In the genomic region with DNA sequence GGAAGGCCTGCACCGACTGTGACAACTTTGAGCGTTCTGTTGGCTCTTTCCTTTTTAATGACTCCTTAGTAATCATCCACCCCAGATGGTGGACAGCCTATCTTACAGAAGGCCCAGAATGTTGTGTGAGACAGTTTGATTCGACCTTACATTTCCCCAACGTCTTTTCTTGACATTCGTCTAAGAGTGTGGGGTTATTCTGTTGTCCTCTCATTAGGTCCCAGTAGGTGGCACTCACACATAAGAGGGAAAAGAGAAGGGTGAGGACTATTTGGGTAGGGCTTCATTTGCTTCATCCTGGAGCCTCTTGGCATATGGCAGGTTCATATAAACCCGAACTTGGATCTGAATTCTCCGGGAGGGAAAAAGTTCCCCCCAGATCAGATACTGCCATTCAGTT, we compare ENCODE assay signal across 8 mouse cellular contexts.
DNase-seq lines count a peak whose midpoint lies in the region; ATAC-seq and TF ChIP-seq lines count a peak whose summit lies in the region.

No protein-coding gene starts in this region.

- no peak for TF ChIP-seq POLR2A in thymus, adult 2 months (IDR thresholded peaks at IDR 0.05; ENCODE audit: control insufficient read depth, extremely low read depth, insufficient read depth, low read length, poor library complexity)

- peaks cover 24% of the 10 kb centered on the region for H3K4me1 ChIP-seq in heart, embryonic 15.5 days (replicated peaks)
- no peaks in the 10 kb centered on the region for H3K4me1 ChIP-seq in thymus, adult 2 months (replicated peaks; ENCODE audit: control insufficient read depth, insufficient read depth, low read length)
- peaks cover 11% of the 10 kb centered on the region for H3K4me1 ChIP-seq in forebrain, embryonic 16.5 days (replicated peaks; ENCODE audit: control insufficient read depth, insufficient read depth, low read length)

- DNase-seq in heart, postnatal 25 days (ENCODE audit: low spot score), result no peak
- peak; percentile 3 for DNase-seq in thymus, postnatal 25 days
- no peak for DNase-seq in thymus, adult 2 months
- peak; percentile 62 for DNase-seq in embryo, embryonic 11 days
- peak; percentile 61 to 65 for DNase-seq in layer of hippocampus, postnatal 10 days (ENCODE audit: low spot score in 2 of 2)
- no peak for DNase-seq in gastrocnemius, adult 8-10 months (ENCODE audit: low spot score in 2 of 2)

- H3K4me3 ChIP-seq in heart, embryonic 15.5 days, result no peak overlapping the region
- H3K4me3 ChIP-seq in thymus, adult 2 months (ENCODE audit: control insufficient read depth, insufficient read depth, low read length), result no peak overlapping the region
- H3K4me3 ChIP-seq in forebrain, embryonic 16.5 days (replicated peaks; ENCODE audit: low read length), result no peak overlapping the region

- H3K9me3 ChIP-seq in heart, embryonic 15.5 days (replicated peaks), result no peaks in the 10 kb centered on the region
- H3K9me3 ChIP-seq in forebrain, embryonic 16.5 days (ENCODE audit: control insufficient read depth, low read length), result no peaks in the 10 kb centered on the region

- TF ChIP-seq CTCF in thymus, adult 2 months (IDR thresholded peaks at IDR 0.05; ENCODE audit: borderline replicate concordance, control insufficient read depth, extremely low read depth, insufficient read depth, low read length, poor library complexity), result no peak

- peak overlapping the region; percentile 18; the same call in 1 of the 2 replicates for H3K27ac ChIP-seq in heart, embryonic 15.5 days
- no peak overlapping the region for H3K27ac ChIP-seq in thymus, adult 2 months (ENCODE audit: control insufficient read depth, insufficient read depth, low read length)
- H3K27ac ChIP-seq in forebrain, embryonic 16.5 days (ENCODE audit: low read length), result no peak overlapping the region

- intact Hi-C loops in heart, postnatal 25 days (cut with DNase I), result loop anchor here (1.0 to 10.0 kb wide), 3 partner anchors 155 to 340 kb away; no protein-coding TSS in a partner anchor

- H3K36me3 ChIP-seq in heart, embryonic 15.5 days, result no peaks in the 10 kb centered on the region
- no peaks in the 10 kb centered on the region for H3K36me3 ChIP-seq in thymus, adult 2 months (ENCODE audit: control insufficient read depth, insufficient read depth, low read length)
- H3K36me3 ChIP-seq in forebrain, embryonic 16.5 days (ENCODE audit: control insufficient read depth, insufficient read depth), result no peaks in the 10 kb centered on the region

- no peak overlapping the region for H3K9ac ChIP-seq in heart, embryonic 15.5 days
- no peak overlapping the region for H3K9ac ChIP-seq in forebrain, embryonic 16.5 days (replicated peaks; ENCODE audit: low read depth, low read length)

- ATAC-seq in heart, embryonic 15.5 days (replicated peaks; ENCODE audit: insufficient number of reproducible peaks, insufficient read depth, low FRiP score, low read depth), result no peak
- ATAC-seq in forebrain, embryonic 16.5 days, result no peak

- WGBS in heart, embryonic 15.5 days, result 35% methylated on average over 7 of the region's 7 CpGs
- 34% methylated on average over 7 of the region's 7 CpGs for WGBS in thymus, adult 2 months
- 35% methylated on average over 7 of the region's 7 CpGs for WGBS in forebrain, embryonic 16.5 days

- no peak overlapping the region for H3K4me2 ChIP-seq in heart, embryonic 15.5 days
- H3K4me2 ChIP-seq in forebrain, embryonic 16.5 days (ENCODE audit: low read length), result no peak overlapping the region

- H3K27me3 ChIP-seq in heart, embryonic 15.5 days, result peaks cover 3% of the 10 kb centered on the region; the same call in 1 of the 2 replicates
- H3K27me3 ChIP-seq in thymus, adult 2 months (ENCODE audit: control insufficient read depth, insufficient read depth, low read length), result 0 out of 2 replicates have a peak, but pooled peaks cover 3% of the 10 kb centered on the region
- no peaks in the 10 kb centered on the region for H3K27me3 ChIP-seq in forebrain, embryonic 16.5 days (replicated peaks; ENCODE audit: control insufficient read depth, insufficient read depth, low read length)

Comparison
In these comparisons a context has a peak if more than half of its experiments do, and no peak if none do; other contexts are left out.
1. DNase-seq: peak in thymus, postnatal 25 days (single experiment), embryo, embryonic 11 days (single experiment) and layer of hippocampus, postnatal 10 days (2 of 2); none in heart, postnatal 25 days (single experiment), thymus, adult 2 months (single experiment) and gastrocnemius, adult 8-10 months (0 of 2).